Mouse (Mus musculus): ENCODE data around the gene Zfp672.
"Not testable (repeated sequence)": the region's sequence is repeated elsewhere in the genome, so short reads cannot be mapped to it uniquely, and the experiment has no call there.

The Zfp672 gene

DNA sequence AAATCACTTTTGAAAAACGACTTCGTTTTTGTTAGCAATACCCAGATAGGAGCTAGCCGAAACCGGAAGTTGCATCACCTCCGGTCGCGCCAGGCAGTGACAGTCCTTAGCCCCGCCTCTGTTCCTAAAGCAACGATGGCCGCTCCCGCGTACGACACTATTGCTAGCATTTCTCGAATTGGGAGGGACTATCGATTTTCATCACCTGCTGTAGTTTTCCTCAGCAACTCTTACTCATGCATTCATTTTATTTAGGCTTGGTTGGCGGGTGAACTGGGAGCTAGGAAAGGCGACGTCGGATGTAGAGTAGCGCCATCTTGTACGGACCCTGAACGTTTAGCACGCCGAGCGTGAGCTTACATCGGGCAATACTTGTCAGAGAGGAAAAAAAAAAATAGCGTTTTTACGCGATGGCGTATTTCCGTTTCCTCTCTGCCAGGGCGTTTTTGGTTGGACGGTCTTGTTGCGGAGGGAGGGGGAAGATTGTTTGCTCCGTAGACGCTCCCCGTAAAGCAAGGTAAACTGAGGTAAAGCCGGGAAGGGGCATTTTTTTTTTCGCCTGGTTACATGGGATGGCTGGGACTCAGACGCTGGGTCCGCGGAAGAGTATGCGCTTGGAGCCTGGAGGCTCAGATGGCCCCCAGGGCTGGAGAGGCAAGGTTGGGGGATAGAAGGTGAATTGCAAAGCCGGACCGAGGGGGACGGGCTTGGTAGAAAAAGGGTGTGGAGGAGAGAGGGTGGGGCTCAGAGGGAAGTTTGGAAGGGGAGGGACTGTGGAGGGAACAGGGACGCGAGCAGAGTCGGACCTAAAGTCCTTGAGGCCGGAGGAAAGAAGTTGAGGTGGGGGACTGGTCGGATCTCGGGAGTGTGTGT lies at the start of gene Zfp672, which contains the start of gene Sh3bp5l:
Gene Zfp672 (minus strand): TSS at position 64 of the 873 bp plus-strand sequence.
Gene Sh3bp5l (plus strand): TSS at position 449 of the 873 bp plus-strand sequence.
- DNase-seq (ENCODE audit: low spot score in 2 of 2), result peak; percentile 90 to 92

DNA sequence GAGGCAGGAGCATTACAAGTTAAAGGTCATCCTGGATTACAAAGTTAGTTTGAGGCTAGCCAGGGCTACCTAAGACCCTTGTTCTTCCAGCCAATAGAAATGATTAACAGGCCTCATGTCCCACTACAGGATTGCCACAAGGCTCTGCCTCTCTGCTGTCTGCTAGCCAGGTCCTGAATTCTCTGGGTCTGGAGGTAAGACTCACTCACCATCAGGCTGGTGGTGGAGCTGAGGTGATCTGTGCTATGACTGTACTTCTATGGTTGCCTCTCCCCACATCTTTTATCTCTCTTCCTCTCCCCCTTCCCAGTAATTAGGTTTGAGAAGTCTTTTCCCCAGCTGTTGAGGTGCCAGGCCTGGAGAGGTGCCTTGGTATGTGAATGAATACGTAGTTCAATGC lies 49.4 kb upstream of the Zfp672 start:
- DNase-seq (ENCODE audit: low spot score in 2 of 2), result no peak

- no peak for DNase-seq (ENCODE audit: low spot score in 2 of 2)
Observed at GRCm38 (mm10) chr11:58378763-58379278, 48.7 kb upstream of the Zfp672 start, which contains the start of gene Lypd8. Gene Lypd8, plus strand, starts transcription at chr11:58379043.

GRCm38 (mm10) chr11:58377686-58378085 lies 47.5 kb upstream of the Zfp672 start:
- no peak for DNase-seq (ENCODE audit: low spot score in 2 of 2)

DNA sequence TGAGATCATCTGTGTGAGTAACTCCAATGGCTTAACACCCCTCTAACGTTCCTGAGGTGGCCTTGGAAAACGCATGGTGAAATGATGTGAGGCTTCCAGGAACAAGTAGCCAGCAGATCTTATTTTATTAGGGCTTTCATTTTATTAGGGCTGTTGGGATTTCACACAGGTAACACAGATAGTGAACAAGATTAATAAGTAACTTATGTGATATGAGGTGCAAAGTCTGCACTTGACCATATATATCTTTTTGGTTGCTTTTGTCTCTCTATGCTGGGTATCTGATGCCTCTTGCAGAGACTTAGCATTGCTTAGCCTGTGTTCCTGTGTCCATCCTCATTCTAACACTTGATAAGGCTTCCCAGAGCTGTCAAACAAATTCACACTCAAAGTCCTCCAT lies 47.1 kb upstream of the Zfp672 start:
- DNase-seq (ENCODE audit: low spot score in 2 of 2), result no peak

DNA sequence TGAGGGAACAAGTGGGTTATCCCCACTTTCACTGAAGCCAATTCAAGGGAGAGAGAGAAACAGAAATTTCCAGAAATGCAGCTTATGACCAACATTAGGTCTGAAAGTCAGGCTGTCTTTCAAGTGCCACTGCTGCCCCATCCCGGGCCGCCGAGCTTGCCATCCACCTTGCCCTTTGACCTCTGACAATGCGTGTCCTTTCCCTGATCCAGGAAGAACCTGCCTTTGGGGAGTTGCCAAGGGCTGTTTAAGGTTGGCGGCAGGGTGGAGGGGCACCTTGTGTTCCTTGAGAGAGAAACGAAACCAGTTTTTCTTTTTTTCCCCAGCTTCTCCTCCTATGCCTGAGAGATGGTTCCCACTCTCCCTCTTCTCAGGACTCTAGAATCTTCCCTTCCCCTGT lies 36.1 kb upstream of the Zfp672 start:
- DNase-seq (ENCODE audit: low spot score in 2 of 2), result not testable (repeated sequence)

- DNase-seq (ENCODE audit: low spot score in 2 of 2), result no peak
Observed at GRCm38 (mm10) chr11:58364454-58364853, 34.3 kb upstream of the Zfp672 start.

GRCm38 (mm10) chr11:58362562-58362961 lies 32.4 kb upstream of the Zfp672 start:
- DNase-seq (ENCODE audit: low spot score in 2 of 2), result not testable (repeated sequence)

DNA sequence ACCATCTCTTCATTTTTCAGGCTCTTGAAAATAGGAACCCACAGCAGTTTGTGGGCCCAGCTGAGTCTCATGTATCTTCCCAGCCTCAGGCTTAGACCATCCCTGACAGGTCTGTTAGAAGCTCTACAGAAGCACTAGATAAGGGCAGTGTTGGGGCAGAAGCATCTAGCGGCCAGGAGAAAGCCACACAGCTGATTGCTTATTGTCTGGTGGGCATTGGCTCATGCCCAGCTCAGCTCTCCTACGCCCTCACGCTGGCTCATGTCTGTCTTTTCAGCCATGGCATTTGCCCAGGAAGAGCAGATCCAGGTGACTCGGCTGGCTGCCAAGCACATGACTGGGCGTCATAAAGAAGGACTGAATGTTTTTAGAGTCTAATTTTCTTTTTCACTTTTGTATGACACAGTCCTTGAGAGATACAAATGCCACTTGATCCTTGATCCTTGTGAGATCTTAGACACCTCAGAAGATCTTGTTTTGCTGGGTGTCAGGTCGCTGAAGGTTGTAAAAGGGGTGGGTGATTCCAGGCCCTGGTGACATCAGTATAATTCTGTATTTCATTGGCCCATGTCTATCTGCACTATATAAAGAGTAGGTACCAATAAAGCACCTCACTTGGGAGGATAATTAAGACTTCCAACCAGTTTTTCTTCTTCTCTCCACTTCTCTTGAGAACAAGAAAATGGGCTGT lies 27.9 kb upstream of the Zfp672 start:
- no peak for DNase-seq (ENCODE audit: low spot score in 2 of 2)

GRCm38 (mm10) chr11:58357042-58357441 lies 26.9 kb upstream of the Zfp672 start:
- no peak for DNase-seq (ENCODE audit: low spot score in 2 of 2)

DNA sequence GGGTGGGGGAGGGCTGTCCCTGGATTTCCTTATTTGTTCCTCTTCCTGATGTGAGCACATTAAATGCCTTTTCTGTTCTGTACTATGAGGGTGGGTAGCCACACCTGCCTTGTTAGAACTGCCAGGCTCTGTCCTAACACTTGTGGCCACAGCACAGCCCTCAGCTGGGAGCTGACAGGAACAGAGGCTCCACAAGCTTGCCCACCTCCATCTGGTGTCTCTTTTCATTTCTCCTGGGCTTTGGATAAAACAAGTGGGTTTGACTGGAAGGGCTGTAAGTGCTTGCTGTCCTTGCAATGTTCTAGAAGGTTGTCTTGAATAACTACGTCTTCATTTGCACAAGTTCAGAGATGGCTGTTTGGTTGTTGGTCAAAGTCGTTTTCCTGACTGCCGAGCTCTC lies 24.8 kb upstream of the Zfp672 start:
- no peak for DNase-seq (ENCODE audit: low spot score in 2 of 2)

GRCm38 (mm10) chr11:58354476-58354875 lies 24.3 kb upstream of the Zfp672 start:
- DNase-seq (ENCODE audit: low spot score in 2 of 2), result no peak

GRCm38 (mm10) chr11:58353709-58354108 lies 23.6 kb upstream of the Zfp672 start:
- no peak for DNase-seq (ENCODE audit: low spot score in 2 of 2)

DNA sequence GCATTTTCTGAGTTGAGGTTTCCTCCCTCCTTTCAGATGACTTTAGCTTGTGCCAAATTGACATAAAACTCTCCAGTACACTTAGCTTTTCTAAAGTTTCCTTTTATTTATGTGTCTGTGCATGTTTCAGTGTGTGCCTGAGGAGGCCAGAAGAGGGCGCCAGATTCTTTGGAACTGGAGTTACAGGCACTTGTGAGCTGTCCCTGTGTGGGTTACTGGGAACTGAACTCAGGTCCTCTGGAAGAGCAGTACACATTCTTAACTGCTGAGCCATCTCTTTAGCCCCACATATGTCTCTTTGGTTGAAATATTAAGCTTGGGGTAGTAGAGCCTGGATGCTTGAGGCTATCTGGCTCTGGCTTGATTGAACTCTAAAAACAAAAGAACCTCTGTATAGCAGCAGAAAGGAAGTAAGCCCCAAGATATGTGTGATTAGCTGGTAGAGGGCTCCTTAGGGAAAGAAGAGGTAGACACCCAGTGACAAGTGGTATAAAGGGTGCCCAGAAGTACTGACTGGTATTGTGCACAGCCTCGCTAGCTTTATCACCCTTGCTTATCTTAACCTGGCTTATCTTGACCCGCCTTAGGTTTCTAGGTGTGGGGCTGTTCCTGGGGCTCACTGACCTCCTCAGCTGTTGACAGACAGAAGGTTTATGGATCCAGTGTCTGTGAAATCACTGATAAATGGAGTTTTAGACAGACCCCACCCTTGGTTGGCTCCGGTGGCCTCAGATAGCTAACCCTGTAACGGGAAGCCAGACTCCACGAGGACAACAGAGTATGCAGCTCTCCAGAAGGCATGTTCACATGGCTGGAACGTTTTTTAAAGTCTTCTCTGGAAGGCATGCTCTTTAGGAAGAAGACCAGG lies 22.8 kb upstream of the Zfp672 start:
- no peak for DNase-seq (ENCODE audit: low spot score in 2 of 2)

- DNase-seq (ENCODE audit: low spot score in 2 of 2), result no peak
Observed at GRCm38 (mm10) chr11:58351179-58351578, 21.0 kb upstream of the Zfp672 start.

GRCm38 (mm10) chr11:58350628-58351027 lies 20.5 kb upstream of the Zfp672 start:
- DNase-seq (ENCODE audit: low spot score in 2 of 2), result peak in 1 of 2 experiments; percentile 7

DNA sequence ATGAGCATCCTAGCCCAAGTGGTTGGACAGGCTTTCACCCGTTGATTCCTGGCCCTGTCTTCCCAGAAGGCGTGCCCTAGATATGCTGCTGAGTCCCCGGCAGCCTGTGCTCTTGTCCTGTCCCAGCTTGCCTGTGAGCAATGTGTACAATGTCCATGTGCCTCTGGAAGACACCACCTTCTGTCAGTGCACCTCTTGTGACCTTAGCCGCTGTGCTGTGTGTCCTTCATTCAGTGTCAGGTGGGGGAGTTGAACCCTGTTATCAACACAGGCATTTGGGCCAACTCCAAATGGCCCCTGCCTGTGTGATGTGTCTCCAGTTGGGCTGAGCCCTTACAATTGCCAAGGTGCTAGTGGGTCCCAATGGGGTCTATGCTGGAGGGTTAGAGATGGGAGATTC lies 16.6 kb upstream of the Zfp672 start:
- DNase-seq (ENCODE audit: low spot score in 2 of 2), result no peak

DNA sequence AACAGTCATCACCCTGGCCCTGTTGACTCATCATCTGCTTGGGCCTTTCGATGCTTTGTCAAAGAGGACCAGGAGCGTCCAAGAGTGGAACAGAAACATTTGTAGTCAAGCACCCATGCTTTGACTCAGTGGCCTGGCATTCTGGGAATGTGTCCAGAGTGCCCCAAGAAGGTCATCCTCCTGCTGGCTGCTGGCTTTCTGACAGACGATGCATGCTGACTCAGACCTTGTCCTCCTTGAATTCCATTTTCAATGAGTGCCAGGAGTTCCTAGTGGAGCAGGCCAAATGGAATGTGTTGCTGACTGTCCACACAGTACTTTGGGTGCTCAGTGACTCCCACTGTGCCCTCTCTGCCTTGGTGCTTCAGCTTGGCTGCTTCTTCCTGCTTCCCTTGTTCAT lies 4.6 kb upstream of the Zfp672 start:
- no peak for DNase-seq (ENCODE audit: low spot score in 2 of 2)

DNA sequence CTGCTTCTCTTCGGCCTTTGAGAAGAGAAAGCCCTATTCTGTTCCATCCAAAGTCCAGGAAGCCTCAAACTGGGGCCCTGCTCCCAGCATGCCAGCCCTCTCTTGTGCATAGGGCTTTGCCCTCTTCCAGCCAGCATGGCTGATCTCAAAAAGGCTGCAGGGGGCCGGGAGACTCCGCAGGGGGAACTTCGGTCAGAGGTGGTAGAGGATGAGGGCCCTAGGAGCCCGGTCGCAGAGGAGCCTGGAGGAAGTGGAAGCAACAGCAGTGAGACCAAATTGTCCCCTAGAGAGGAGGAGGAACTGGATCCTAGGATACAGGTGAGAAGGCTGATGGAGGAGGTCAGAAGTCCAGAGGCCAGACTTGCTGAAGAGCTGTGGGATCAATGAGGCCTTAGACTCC lies 1.4 kb upstream of the Zfp672 start:
- no peak for DNase-seq (ENCODE audit: low spot score in 2 of 2)

DNA sequence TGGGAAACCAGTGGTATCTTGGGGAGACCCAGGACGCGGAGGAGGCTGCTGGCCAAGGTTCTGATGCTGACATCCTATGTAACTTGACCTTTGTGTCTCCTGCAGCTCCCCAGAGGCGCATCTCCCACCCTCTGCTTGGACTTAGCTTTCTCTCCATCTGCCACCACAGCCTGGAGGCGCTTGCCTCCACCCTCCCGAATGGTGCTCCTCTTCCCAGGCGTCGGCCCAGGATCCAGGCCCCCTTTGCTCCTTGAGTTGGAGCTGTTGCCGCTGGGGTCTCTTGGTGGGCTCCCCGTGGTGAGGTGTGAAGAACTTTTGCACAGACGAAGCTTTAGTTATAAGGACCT lies 983 bp upstream of the Zfp672 start:
- DNase-seq (ENCODE audit: low spot score in 2 of 2), result no peak

DNA sequence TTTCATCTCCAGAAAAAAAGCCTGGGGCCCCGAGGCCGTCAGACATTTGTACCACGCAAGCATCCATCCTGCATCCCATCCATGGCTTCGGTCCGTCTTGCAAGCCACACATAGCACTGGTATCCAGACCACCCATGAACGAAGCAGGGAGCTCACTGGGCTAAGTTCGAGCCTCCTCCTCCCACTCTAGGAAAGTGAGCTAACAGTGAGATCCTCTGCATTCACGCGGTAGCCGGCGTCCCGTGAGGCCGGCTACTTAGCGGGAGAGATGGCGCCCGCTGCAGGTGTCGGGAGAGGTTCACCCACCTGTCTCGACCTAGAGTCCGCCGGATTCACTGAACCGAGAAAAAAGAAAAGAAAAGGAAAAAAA lies 248 bp downstream of the Zfp672 start:
- DNase-seq (ENCODE audit: low spot score in 2 of 2), result no peak

GRCm38 (mm10) chr11:58326781-58327180 lies 3.4 kb downstream of the Zfp672 start:
- peak in 1 of 2 experiments; percentile 24 for DNase-seq (ENCODE audit: low spot score in 2 of 2)

Measured in natural killer cell, adult 2 months (primary cell).